Mouse (Mus musculus): ENCODE measurements around the gene Tnrc18. TPM values are rescaled to one million over a fixed set of nuclear protein-coding genes. Genes with fewer than 3 reads are reported as not detected.
A peak's percentile ranks its signal among the peaks of the same experiment; 100 is the strongest.
"Not testable (repeated sequence)": the region's sequence is repeated elsewhere in the genome, so short reads cannot be mapped to it uniquely, and the experiment has no call there.

Gene Tnrc18
- polyA plus RNA-seq, 1 experiment from 2014 or later, result 64.1 TPM

GRCm38 (mm10) chr5:142842137-142842642 lies 24.7 kb upstream of the Tnrc18 start:
- Histone ChIP-seq H3K27me3 (no peaks in the 10 kb centered on the region), H3K4me2 (replicated peaks) (no peak overlapping the region), H3K9ac (replicated peaks) (no peak overlapping the region), H3K36me3 (no peaks in the 10 kb centered on the region), H3K4me1 (no peaks in the 10 kb centered on the region), H3K4me3 (no peak overlapping the region), H3K9me3 (no peaks in the 10 kb centered on the region), H3K27ac (replicated peaks) (no peak overlapping the region)
- 23% methylated on average over 7 of the region's 7 CpGs for WGBS
- ATAC-seq (ENCODE audit: low FRiP score, low read depth), result peak; percentile 44

- H3K4me1 ChIP-seq, result no peaks in the 10 kb centered on the region
- H3K36me3 ChIP-seq, result no peaks in the 10 kb centered on the region
- H3K4me2 ChIP-seq (replicated peaks), result no peak overlapping the region
- H3K9ac ChIP-seq (replicated peaks), result no peak overlapping the region
- WGBS, result 82% methylated on average over 8 of the region's 8 CpGs
- no peaks in the 10 kb centered on the region for H3K9me3 ChIP-seq
- ATAC-seq (ENCODE audit: low FRiP score, low read depth), result no peak
- no peaks in the 10 kb centered on the region for H3K27me3 ChIP-seq
- no peak overlapping the region for H3K4me3 ChIP-seq
- H3K27ac ChIP-seq (replicated peaks), result no peak overlapping the region
Measured at GRCm38 (mm10) chr5:142841372-142842136, 24.1 kb upstream of the Tnrc18 start.

GRCm38 (mm10) chr5:142837427-142837826 lies 20.0 kb upstream of the Tnrc18 start:
- H3K4me3 ChIP-seq; H3K36me3 ChIP-seq; H3K4me1 ChIP-seq; H3K27me3 ChIP-seq; H3K9ac ChIP-seq (replicated peaks); H3K27ac ChIP-seq (replicated peaks); ATAC-seq (ENCODE audit: low FRiP score, low read depth); H3K4me2 ChIP-seq (replicated peaks); H3K9me3 ChIP-seq: not testable (repeated sequence)
- 92% methylated on average over 2 of the region's 2 CpGs for WGBS

DNA sequence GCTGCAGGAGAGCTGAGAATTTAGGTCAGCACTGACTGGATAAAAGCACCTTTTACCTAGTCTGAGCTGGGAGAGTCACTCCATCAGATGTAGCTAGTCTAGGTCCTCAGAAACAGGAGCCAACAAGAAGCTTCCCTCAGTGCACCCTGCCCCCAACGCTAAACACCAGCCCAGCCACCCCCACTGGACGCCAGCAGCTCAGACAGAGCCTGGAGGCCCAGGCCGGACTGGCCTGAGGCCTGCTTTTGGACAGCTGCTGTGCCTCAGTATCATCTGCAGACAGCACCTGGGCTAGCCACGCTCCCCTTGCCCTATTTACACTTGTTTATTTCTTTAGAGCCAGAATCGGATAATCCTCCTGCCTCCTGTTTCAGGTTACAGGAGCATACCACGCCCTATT lies 19.4 kb upstream of the Tnrc18 start:
- Histone ChIP-seq H3K36me3 (no peaks in the 10 kb centered on the region), H3K4me3 (no peak overlapping the region), H3K27me3 (no peaks in the 10 kb centered on the region), H3K27ac (replicated peaks) (no peak overlapping the region), H3K4me1 (no peaks in the 10 kb centered on the region), H3K9ac (replicated peaks) (no peak overlapping the region), H3K9me3 (no peaks in the 10 kb centered on the region), H3K4me2 (replicated peaks) (no peak overlapping the region)
- ATAC-seq (ENCODE audit: low FRiP score, low read depth), result no peak
- 74% methylated on average over 6 of the region's 6 CpGs for WGBS

GRCm38 (mm10) chr5:142833646-142834438 lies 16.4 kb upstream of the Tnrc18 start:
- H3K9ac ChIP-seq (replicated peaks), result no peak overlapping the region
- no peaks in the 10 kb centered on the region for H3K4me1 ChIP-seq
- H3K27ac ChIP-seq (replicated peaks), result no peak overlapping the region
- H3K4me2 ChIP-seq (replicated peaks), result no peak overlapping the region
- no peaks in the 10 kb centered on the region for H3K36me3 ChIP-seq
- no peak overlapping the region for H3K4me3 ChIP-seq
- no peaks in the 10 kb centered on the region for H3K27me3 ChIP-seq
- no peaks in the 10 kb centered on the region for H3K9me3 ChIP-seq
- no peak for ATAC-seq (ENCODE audit: low FRiP score, low read depth)
- 78% methylated on average over 8 of the region's 8 CpGs for WGBS

GRCm38 (mm10) chr5:142826131-142826530 lies 8.7 kb upstream of the Tnrc18 start:
- Histone ChIP-seq H3K4me3 (no peak overlapping the region), H3K36me3 (no peaks in the 10 kb centered on the region), H3K4me2 (replicated peaks) (no peak overlapping the region), H3K9ac (replicated peaks) (no peak overlapping the region), H3K27me3 (peaks cover 10% of the 10 kb centered on the region; the same call in 1 of the 2 replicates), H3K27ac (replicated peaks) (no peak overlapping the region), H3K4me1 (peaks cover 36% of the 10 kb centered on the region), H3K9me3 (no peaks in the 10 kb centered on the region)
- WGBS, result 81% methylated on average over 4 of the region's 4 CpGs
- no peak for ATAC-seq (ENCODE audit: low FRiP score, low read depth)

GRCm38 (mm10) chr5:142825665-142826064 lies 8.2 kb upstream of the Tnrc18 start:
- H3K36me3 ChIP-seq, result no peaks in the 10 kb centered on the region
- peaks cover 10% of the 10 kb centered on the region; the same call in 1 of the 2 replicates for H3K27me3 ChIP-seq
- H3K4me3 ChIP-seq, result no peak overlapping the region
- no peak for ATAC-seq (ENCODE audit: low FRiP score, low read depth)
- H3K4me1 ChIP-seq, result peaks cover 36% of the 10 kb centered on the region
- H3K4me2 ChIP-seq (replicated peaks), result no peak overlapping the region
- H3K27ac ChIP-seq (replicated peaks), result no peak overlapping the region
- 73% methylated on average over 5 of the region's 5 CpGs for WGBS
- H3K9ac ChIP-seq (replicated peaks), result no peak overlapping the region
- no peaks in the 10 kb centered on the region for H3K9me3 ChIP-seq

GRCm38 (mm10) chr5:142824091-142824490 lies 6.6 kb upstream of the Tnrc18 start:
- Histone ChIP-seq H3K27me3 (peaks cover 10% of the 10 kb centered on the region; the same call in 1 of the 2 replicates), H3K9ac (replicated peaks) (peak overlapping the region; percentile 99; the same call in 1 of the 2 replicates), H3K4me3 (peak overlapping the region; percentile 90), H3K4me1 (peaks cover 36% of the 10 kb centered on the region), H3K4me2 (replicated peaks) (peak overlapping the region; percentile 88), H3K9me3 (no peaks in the 10 kb centered on the region), H3K36me3 (no peaks in the 10 kb centered on the region), H3K27ac (replicated peaks) (peak overlapping the region; percentile 100)
- ATAC-seq (ENCODE audit: low FRiP score, low read depth), result no peak
- WGBS, result 27% methylated on average over 6 of the region's 6 CpGs

DNA sequence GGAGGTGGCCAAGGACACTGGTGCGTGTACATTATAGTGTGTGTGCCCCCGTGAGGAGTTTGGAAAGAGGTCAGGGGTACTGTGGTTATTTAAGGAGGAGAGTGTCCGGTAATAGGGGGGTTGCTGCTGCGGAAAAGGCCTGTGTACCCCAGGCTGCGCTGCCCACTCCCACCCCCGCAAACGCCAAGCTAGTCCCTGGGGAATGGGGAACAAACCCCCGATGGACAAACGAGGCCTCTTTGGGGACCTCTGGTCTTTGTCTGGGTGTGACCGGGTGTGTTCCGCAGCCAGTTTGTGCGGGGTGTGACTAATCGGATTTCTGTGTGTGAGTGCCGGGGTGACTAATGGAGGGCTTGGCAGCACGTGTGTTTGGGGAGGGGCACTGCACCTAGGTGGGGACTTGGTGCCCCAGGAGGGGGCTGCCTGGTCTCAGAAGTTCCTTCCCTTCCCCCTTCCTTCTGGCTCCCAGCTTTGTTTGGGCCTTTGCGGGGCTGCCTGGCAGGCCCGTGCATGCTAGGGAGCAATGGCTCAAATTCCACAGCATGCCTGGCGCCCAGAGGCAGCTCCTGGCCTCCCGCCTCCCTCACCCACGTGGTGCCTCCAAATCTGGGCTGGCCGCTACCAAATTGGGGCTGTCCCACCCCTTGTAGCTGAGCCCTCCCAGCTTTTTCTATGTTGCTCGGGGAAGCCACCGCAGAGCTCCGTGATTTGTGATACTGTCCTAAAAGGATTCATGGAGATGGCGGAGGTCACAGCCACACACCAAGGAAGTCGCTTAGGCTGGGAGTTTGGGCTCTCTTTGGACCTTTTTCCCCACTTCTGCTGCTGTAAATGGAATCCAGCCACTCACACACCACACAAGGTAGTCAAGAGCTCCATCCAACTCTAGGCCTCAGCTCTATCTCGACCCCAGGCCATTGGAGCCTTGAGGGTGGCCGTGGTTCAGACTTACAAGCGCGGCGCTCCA lies 5.9 kb upstream of the Tnrc18 start:
- Histone ChIP-seq H3K4me1 (peaks cover 36% of the 10 kb centered on the region), H3K4me2 (replicated peaks) (peak overlapping the region; percentile 88), H3K27ac (replicated peaks) (peak overlapping the region; percentile 100), H3K4me3 (peak overlapping the region; percentile 90), H3K9me3 (no peaks in the 10 kb centered on the region), H3K9ac (replicated peaks) (peak overlapping the region; percentile 99), H3K27me3 (peaks cover 10% of the 10 kb centered on the region; the same call in 1 of the 2 replicates), H3K36me3 (no peaks in the 10 kb centered on the region)
- peak; percentile 59 for ATAC-seq (ENCODE audit: low FRiP score, low read depth)
- WGBS, result 5% methylated on average over 31 of the region's 31 CpGs

DNA sequence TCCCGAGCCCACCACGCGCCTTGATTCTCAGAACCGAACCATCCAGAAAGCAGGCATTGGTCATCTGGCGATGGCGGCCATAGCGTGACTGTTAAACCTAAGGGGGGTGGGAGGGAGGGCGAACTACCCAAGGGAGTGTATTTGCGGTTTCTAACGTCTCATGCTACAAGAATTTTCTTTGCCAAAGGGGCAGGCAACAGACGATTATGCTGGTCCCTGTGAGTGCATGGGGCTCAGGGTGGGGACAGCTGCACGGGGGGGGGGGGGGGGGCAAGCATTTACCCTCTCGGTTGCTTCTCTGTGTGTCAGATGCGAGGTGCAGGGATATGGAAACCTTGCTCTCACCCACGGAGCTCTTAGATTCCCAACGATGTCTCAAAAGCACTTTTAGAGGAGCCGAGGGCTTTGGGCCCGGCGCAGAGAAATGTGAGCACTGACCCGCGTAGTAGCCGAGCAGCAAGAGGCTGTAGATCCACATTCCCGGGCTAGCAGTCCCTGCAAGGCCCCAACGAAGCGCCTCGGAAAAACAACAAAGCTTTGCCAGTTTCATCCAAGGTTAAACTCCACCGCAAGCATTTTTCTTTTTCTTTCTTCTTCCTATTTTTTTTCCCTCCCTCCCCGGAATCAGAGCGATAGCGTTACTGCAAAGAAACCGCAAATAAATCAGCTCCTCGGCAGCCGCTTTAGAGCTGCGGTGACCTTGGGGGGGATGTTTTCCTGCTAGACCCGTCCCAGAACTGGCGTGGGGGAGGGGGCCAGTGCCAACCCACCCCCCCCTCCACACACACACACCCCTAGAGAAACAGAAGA lies 5.0 kb upstream of the Tnrc18 start:
- H3K27me3 ChIP-seq, result peaks cover 10% of the 10 kb centered on the region; the same call in 1 of the 2 replicates
- no peaks in the 10 kb centered on the region for H3K36me3 ChIP-seq
- peak overlapping the region; percentile 99 for H3K9ac ChIP-seq (replicated peaks)
- peak overlapping the region; percentile 90 for H3K4me3 ChIP-seq
- peak overlapping the region; percentile 88 for H3K4me2 ChIP-seq (replicated peaks)
- H3K4me1 ChIP-seq, result peaks cover 36% of the 10 kb centered on the region
- peak overlapping the region; percentile 100 for H3K27ac ChIP-seq (replicated peaks)
- no peaks in the 10 kb centered on the region for H3K9me3 ChIP-seq
- 1% methylated on average over 36 of the region's 36 CpGs for WGBS
- ATAC-seq (ENCODE audit: low FRiP score, low read depth), result no peak

GRCm38 (mm10) chr5:142821974-142822285 lies 4.5 kb upstream of the Tnrc18 start:
- Histone ChIP-seq H3K27me3 (peaks cover 10% of the 10 kb centered on the region; the same call in 1 of the 2 replicates), H3K9ac (replicated peaks) (peak overlapping the region; percentile 99), H3K4me2 (replicated peaks) (peak overlapping the region; percentile 88), H3K4me1 (peaks cover 36% of the 10 kb centered on the region), H3K4me3 (peak overlapping the region; percentile 90), H3K27ac (replicated peaks) (peak overlapping the region; percentile 100), H3K36me3 (no peaks in the 10 kb centered on the region), H3K9me3 (no peaks in the 10 kb centered on the region)
- ATAC-seq (ENCODE audit: low FRiP score, low read depth), result no peak
- WGBS, result 1% methylated on average over 9 of the region's 9 CpGs

All from midbrain, embryonic 12.5 days (tissue).